Mouse (Mus musculus) limb, embryonic 11.5 days (tissue): ENCODE measurements around the gene Mybph. TPM values are rescaled to one million over a fixed set of nuclear protein-coding genes. Genes with fewer than 3 reads are reported as not detected.
"Not testable (repeated sequence)": the region's sequence is repeated elsewhere in the genome, so short reads cannot be mapped to it uniquely, and the experiment has no call there.

Experiments
- ATAC-seq: fragments of 200-750 bp; cut with Nextera tagmentation; 2 replicates; pipeline ENCODE4 v1.8.0; 2017; ENCODE audit warnings: low read depth; ENCODE audit not compliant: insufficient number of reproducible peaks, low FRiP score, low TSS enrichment
- DNase-seq: peaks from one replicate; pipeline ENCODE4 v3.0.0-alpha.2; 2015; ENCODE audit warnings: low spot score
- H3K27ac ChIP-seq: fragments of 300-500 bp; sonication (generic); replicated peaks from 2 replicates; pipeline ENCODE4 v1.5.1; 2014; ENCODE audit warnings: low read depth, mild to moderate bottlenecking, low read length
- H3K27me3 ChIP-seq: fragments of 300-500 bp; sonication (generic); 2 replicates; pipeline ENCODE4 v1.6.1; 2014; ENCODE audit warnings: mild to moderate bottlenecking, low read length, mixed read lengths; ENCODE audit not compliant: control insufficient read depth, insufficient read depth
- H3K36me3 ChIP-seq: fragments of 300-500 bp; sonication (generic); 2 replicates; pipeline ENCODE4 v1.6.1; 2014; ENCODE audit warnings: mild to moderate bottlenecking, low read length, moderate library complexity, mixed read lengths; ENCODE audit not compliant: control insufficient read depth, insufficient read depth
- H3K4me1 ChIP-seq: fragments of 300-500 bp; sonication (generic); 2 replicates; pipeline ENCODE4 v1.6.1; 2014; ENCODE audit warnings: low read length, mixed read lengths; ENCODE audit not compliant: control insufficient read depth, insufficient read depth
- H3K4me2 ChIP-seq: fragments of 300-500 bp; sonication (generic); 2 replicates; pipeline ENCODE4 v1.6.1; 2014; ENCODE audit warnings: low read depth, mild to moderate bottlenecking, moderate library complexity; ENCODE audit not compliant: severe bottlenecking
- H3K4me3 ChIP-seq: fragments of 300-500 bp; sonication (generic); 2 replicates; pipeline ENCODE4 v1.5.1; 2014; ENCODE audit warnings: low read depth, low read length
- H3K9ac ChIP-seq: fragments of 300-500 bp; sonication (generic); 2 replicates; pipeline ENCODE4 v1.6.1; 2014; ENCODE audit warnings: mild to moderate bottlenecking, low read length
- H3K9me3 ChIP-seq: fragments of 300-500 bp; sonication (generic); 2 replicates; pipeline ENCODE4 v1.6.1; 2016; ENCODE audit warnings: low read length; ENCODE audit not compliant: control insufficient read depth
- WGBS: fragments of 180-500 bp; shearing (Covaris S2); extraction: QIAGEN DNeasy Blood & Tissue Kit; methylation state at CpG from one replicate; pipeline ENCODE4 v1.1.7; 2014; 5-methylcytosine and 5-hydroxymethylcytosine counted together
- polyA plus RNA-seq: library from polyadenylated mRNA; unstranded; fragments of >200 nt; fragmentation: Nextera tagmentation; extraction: Ambion mirVana; gene quantifications from 2 replicates; pipeline ENCODE4 v1.2.1, GENCODE M21; 2014

Mybph gene
- polyA plus RNA-seq, 1 experiment from 2014 or later, result 4.8 TPM

DNA sequence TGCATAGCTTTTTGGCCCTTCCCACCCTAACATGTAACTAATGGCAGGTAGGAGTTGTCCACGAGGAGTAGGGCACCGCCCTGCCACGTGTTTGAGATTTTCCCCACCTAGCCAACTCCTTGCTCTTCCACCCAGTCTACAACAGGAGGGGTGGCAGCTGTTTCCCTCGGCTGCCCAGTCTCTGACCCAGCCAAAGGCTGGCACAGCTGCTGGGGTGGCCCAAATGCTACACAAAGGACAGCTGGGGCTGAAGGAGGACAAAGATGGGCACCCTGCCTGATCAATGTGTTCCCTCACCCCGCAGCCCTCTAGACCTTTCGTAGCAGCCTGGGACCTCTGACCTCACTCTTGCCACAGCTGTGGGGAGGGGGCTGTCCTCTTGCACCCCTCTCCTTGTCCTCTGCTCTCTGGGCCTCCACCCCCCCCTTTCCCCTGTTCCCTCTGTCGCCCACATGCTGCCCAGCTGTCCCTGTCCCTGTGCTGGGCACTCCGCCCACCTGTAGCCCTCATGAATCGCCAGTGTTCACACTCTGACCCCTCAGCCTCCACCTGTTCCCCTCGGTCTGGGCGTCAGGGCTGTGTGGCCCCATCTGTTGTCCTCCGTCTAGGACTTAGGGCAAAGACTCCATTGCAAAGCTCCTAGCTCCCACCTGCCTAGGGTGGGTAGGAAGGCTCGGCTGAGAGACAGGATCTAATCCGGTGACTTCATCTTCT lies 51.9 kb downstream of the Mybph start:
- no peak overlapping the region for H3K27ac ChIP-seq
- H3K9ac ChIP-seq, result no peak overlapping the region
- no peak overlapping the region for H3K4me3 ChIP-seq
- no peaks in the 10 kb centered on the region for H3K4me1 ChIP-seq
- ATAC-seq, result peak; percentile 44
- no peaks in the 10 kb centered on the region for H3K36me3 ChIP-seq
- DNase-seq, result no peak
- H3K9me3 ChIP-seq, result no peaks in the 10 kb centered on the region
- 75% methylated on average over 14 of the region's 14 CpGs for WGBS
- no peak overlapping the region for H3K4me2 ChIP-seq
- no peaks in the 10 kb centered on the region for H3K27me3 ChIP-seq

DNA sequence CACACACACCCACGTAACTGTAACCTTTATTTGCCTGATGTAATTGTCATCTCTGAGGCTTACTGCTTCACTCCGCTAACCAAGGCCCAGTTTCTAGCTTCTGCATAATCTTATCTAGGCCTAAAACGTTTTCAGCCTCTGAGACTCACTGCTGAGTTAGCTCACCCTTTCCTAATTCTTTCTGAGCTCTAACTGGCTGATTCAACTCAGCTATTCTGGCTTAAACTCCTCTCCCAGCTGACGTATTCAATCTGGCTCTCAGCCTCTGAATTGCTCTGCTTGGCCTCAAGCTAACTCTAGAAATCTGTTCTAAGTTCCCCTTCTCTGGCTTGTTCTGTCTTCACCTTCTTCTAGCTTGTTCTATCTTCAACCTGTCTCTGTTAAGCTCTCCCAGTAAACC lies 53.3 kb downstream of the Mybph start:
- WGBS, result 67% methylated on average over 4 of the region's 4 CpGs
- no peak for ATAC-seq

GRCm38 (mm10) chr1:134249681-134250080 lies 56.4 kb downstream of the Mybph start:
- ATAC-seq, H3K9ac ChIP-seq, H3K27ac ChIP-seq, DNase-seq, H3K4me2 ChIP-seq, H3K27me3 ChIP-seq, H3K9me3 ChIP-seq, H3K4me3 ChIP-seq, H3K36me3 ChIP-seq, H3K4me1 ChIP-seq: not testable (repeated sequence)
- WGBS, result 89% methylated on average over 1 of the region's 1 CpGs

More for the DNA sequence above, 53.3 kb downstream of the Mybph start:
- H3K9me3 ChIP-seq, result no peaks in the 10 kb centered on the region
- no peak overlapping the region for H3K4me3 ChIP-seq
- H3K9ac ChIP-seq, result no peak overlapping the region
- H3K27me3 ChIP-seq, result no peaks in the 10 kb centered on the region
- no peaks in the 10 kb centered on the region for H3K36me3 ChIP-seq
- no peak for DNase-seq
- H3K4me2 ChIP-seq, result no peak overlapping the region
- no peak overlapping the region for H3K27ac ChIP-seq
- no peaks in the 10 kb centered on the region for H3K4me1 ChIP-seq

Other genes starting within 250 kb of the Mybph start
- 2.9 and 4.5 TPM in 2 replicates for gene Fmod, start 156.2 kb upstream of the Mybph start, polyA plus RNA-seq
- 21.3 and 22.1 TPM in 2 replicates for gene Btg2, start 114.3 kb upstream of the Mybph start, polyA plus RNA-seq
- not detected in 2 replicates for gene Chit1, start 82.2 kb upstream of the Mybph start, polyA plus RNA-seq
- gene Chil1, start 11.3 kb upstream of the Mybph start, polyA plus RNA-seq, result 2.0 and 2.5 TPM in 2 replicates
- 0.87 and 0.88 TPM in 2 replicates for gene Adora1, start 42.0 kb downstream of the Mybph start, polyA plus RNA-seq
- gene Myog, start 96.5 kb downstream of the Mybph start, polyA plus RNA-seq, result 30.5 and 31.5 TPM in 2 replicates
- gene Ppfia4, start 139.5 kb downstream of the Mybph start, polyA plus RNA-seq, result 2.3 and 3.4 TPM in 2 replicates
- 117 and 119 TPM in 2 replicates for gene Tmem183a, start 168.5 kb downstream of the Mybph start, polyA plus RNA-seq
- not detected in 2 replicates for gene 4933406M09Rik, start 192.5 kb downstream of the Mybph start, polyA plus RNA-seq
- gene Cyb5r1, start 212.1 kb downstream of the Mybph start, polyA plus RNA-seq, result 33.5 and 36.1 TPM in 2 replicates
- gene Adipor1, start 221.9 kb downstream of the Mybph start, polyA plus RNA-seq, result 91.9 and 93.2 TPM in 2 replicates